Mouse (Mus musculus): ENCODE results near the gene Chrna9. TPM values are rescaled to one million over a fixed set of nuclear protein-coding genes. Genes with fewer than 3 reads are reported as not detected.

The Chrna9 gene
- total and polyA plus RNA-seq, 3 experiments, result 0.57 TPM; not detected in 2

GRCm38 (mm10) chr5:65902811-65903210, 31.9 kb upstream of the Chrna9 start:
- no peaks in the 10 kb centered on the region for H3K79me2 ChIP-seq (replicated peaks; ENCODE audit: control insufficient read depth, extremely low read depth, insufficient read depth, poor library complexity, severe bottlenecking)
- no peaks in the 10 kb centered on the region for H3K27me3 ChIP-seq (replicated peaks)
- dilution Hi-C loops (cut with MboI; ENCODE audit: extremely low pct_ligation_motif_present, extremely low pct_unique_long_range_greater_than_20kb, low sequenced_read_pairs), result no loop called here
- DNase-seq (ENCODE audit: extremely low read depth), result no peak
- TF ChIP-seq POLR2AphosphoS2 (IDR thresholded peaks at IDR 0.05; ENCODE audit: low read depth, low read length) (no peak), RAD21 (IDR thresholded peaks at IDR 0.05; ENCODE audit: low read depth, low read length) (no peak), SMC3 (IDR thresholded peaks at IDR 0.05; ENCODE audit: low read depth, low read length) (no peak), USF1 (IDR thresholded peaks at IDR 0.05; ENCODE audit: low read depth, low read length) (no peak), HCFC1 (IDR thresholded peaks at IDR 0.05; ENCODE audit: low read depth, low read length) (no peak), KAT2A (IDR thresholded peaks at IDR 0.05; ENCODE audit: insufficient replicate concordance, low read length) (no peak), IRF4 (IDR thresholded peaks at IDR 0.05; ENCODE audit: low read depth, low read length) (no peak), E2F4 (IDR thresholded peaks at IDR 0.05; ENCODE audit: insufficient replicate concordance, low read depth, low read length) (no peak), ETS1 (conservative IDR thresholded peaks at IDR 0.05; ENCODE audit: low read depth, low read length) (no peak), SIN3A (IDR thresholded peaks at IDR 0.05; ENCODE audit: low read length) (no peak), ZMIZ1 (IDR thresholded peaks at IDR 0.05; ENCODE audit: low read depth, low read length) (no peak), CHD2 (IDR thresholded peaks at IDR 0.05; ENCODE audit: low read length) (no peak), ZNF384 (IDR thresholded peaks at IDR 0.05; ENCODE audit: low read depth, low read length) (no peak), CTCF (conservative IDR thresholded peaks at IDR 0.05 in 1 of 2, IDR thresholded peaks at IDR 0.05 in 1 of 2; ENCODE audit: low read depth in 2 of 2, low read length in 2 of 2) (no peak), MEF2A (IDR thresholded peaks at IDR 0.05; ENCODE audit: borderline replicate concordance, low read depth, low read length) (no peak), POLR2A (IDR thresholded peaks at IDR 0.05; ENCODE audit: low read depth, low read length) (no peak), JUND (conservative IDR thresholded peaks at IDR 0.05; ENCODE audit: low read depth, low read length) (no peak), BHLHE40 (IDR thresholded peaks at IDR 0.05; ENCODE audit: low read depth, low read length) (no peak), USF2 (conservative IDR thresholded peaks at IDR 0.05; ENCODE audit: low read depth, low read length) (no peak)
- no peak overlapping the region for H3K9ac ChIP-seq (ENCODE audit: insufficient read depth, low read depth)
- H3K36me3 ChIP-seq (replicated peaks in 1 of 2; ENCODE audit: control insufficient read depth in 1 of 2, insufficient read depth in 1 of 2, low read length in 1 of 2), result no peaks in the 10 kb centered on the region
- H3K27ac ChIP-seq (ENCODE audit: insufficient read depth, low read depth), result no peak overlapping the region
- no peak overlapping the region for H3K4me3 ChIP-seq (replicated peaks in 1 of 3; ENCODE audit: low read depth in 2 of 3, low read length in 2 of 3, poor library complexity in 1 of 3)
- peaks cover 0 to 14% of the 10 kb centered on the region in 2 experiments; a peak in 2 of 4 replicates for H3K4me1 ChIP-seq (ENCODE audit: control insufficient read depth in 1 of 2, insufficient read depth in 2 of 2)
- in situ Hi-C loops (cut with MboI; ENCODE audit: low pct_ligation_motif_present, low pct_unique_long_range_greater_than_20kb, low sequenced_read_pairs), result no loop called here
- no peak overlapping the region for H3K4me2 ChIP-seq (ENCODE audit: insufficient read depth, low read depth, poor library complexity, severe bottlenecking)
- peaks cover 10% of the 10 kb centered on the region for H3K9me3 ChIP-seq (replicated peaks; ENCODE audit: low read length)

- Histone ChIP-seq H3K27me3 (replicated peaks) (no peaks in the 10 kb centered on the region), H3K4me2 (ENCODE audit: insufficient read depth, low read depth, poor library complexity, severe bottlenecking) (no peak overlapping the region), H3K79me2 (replicated peaks; ENCODE audit: control insufficient read depth, extremely low read depth, insufficient read depth, poor library complexity, severe bottlenecking) (no peaks in the 10 kb centered on the region), H3K4me1 (ENCODE audit: control insufficient read depth in 1 of 2, insufficient read depth in 2 of 2) (peaks cover 0 to 5% of the 10 kb centered on the region in 2 experiments; a peak in 1 of 4 replicates), H3K36me3 (replicated peaks in 1 of 2; ENCODE audit: control insufficient read depth in 1 of 2, insufficient read depth in 1 of 2, low read length in 1 of 2) (no peaks in the 10 kb centered on the region), H3K9ac (ENCODE audit: insufficient read depth, low read depth) (no peak overlapping the region), H3K27ac (ENCODE audit: insufficient read depth, low read depth) (no peak overlapping the region), H3K4me3 (replicated peaks in 1 of 3; ENCODE audit: low read depth in 2 of 3, low read length in 2 of 3, poor library complexity in 1 of 3) (no peak overlapping the region), H3K9me3 (replicated peaks; ENCODE audit: low read length) (peaks cover 10% of the 10 kb centered on the region)
- no peak for DNase-seq (ENCODE audit: extremely low read depth)
- in situ Hi-C loops (cut with MboI; ENCODE audit: low pct_ligation_motif_present, low pct_unique_long_range_greater_than_20kb, low sequenced_read_pairs), result no loop called here
- dilution Hi-C loops (cut with MboI; ENCODE audit: extremely low pct_ligation_motif_present, extremely low pct_unique_long_range_greater_than_20kb, low sequenced_read_pairs), result no loop called here
- no peak for TF ChIP-seq MAX (IDR thresholded peaks at IDR 0.05; ENCODE audit: low read length)
- no peak for TF ChIP-seq E2F4 (IDR thresholded peaks at IDR 0.05; ENCODE audit: insufficient replicate concordance, low read depth, low read length)
- no peak for TF ChIP-seq ZC3H11A (IDR thresholded peaks at IDR 0.05; ENCODE audit: low read depth, low read length)
- TF ChIP-seq BHLHE40 (IDR thresholded peaks at IDR 0.05; ENCODE audit: low read depth, low read length), result no peak
- no peak for TF ChIP-seq MXI1 (IDR thresholded peaks at IDR 0.05; ENCODE audit: low read depth, low read length)
- no peak for TF ChIP-seq JUND (conservative IDR thresholded peaks at IDR 0.05; ENCODE audit: low read depth, low read length)
- TF ChIP-seq CHD1 (IDR thresholded peaks at IDR 0.05; ENCODE audit: low read depth, low read length), result no peak
- no peak for TF ChIP-seq EP300 (IDR thresholded peaks at IDR 0.05; ENCODE audit: low read length)
- TF ChIP-seq MEF2A (IDR thresholded peaks at IDR 0.05; ENCODE audit: borderline replicate concordance, low read depth, low read length), result no peak
Observed at GRCm38 (mm10) chr5:65904476-65904875, 30.2 kb upstream of the Chrna9 start.
